Comparison of ENCODE assay signal across 8 mouse cellular contexts in genomic region chr16:16600461-16600860, GRCm38 (mm10). TPM values are rescaled to one million over a fixed set of nuclear protein-coding genes. Genes with fewer than 3 reads are reported as not detected.
DNase-seq lines count a peak whose midpoint lies in the region; ATAC-seq lines count a peak whose summit lies in the region.

Gene Fgd4 (minus strand): TSS chr16:16600549.

- H3K27me3 ChIP-seq in lung, embryonic 15.5 days = 0 out of 2 replicates have a peak, but pooled peaks cover 5% of the 10 kb centered on the region
- peaks cover 32% of the 10 kb centered on the region for H3K27me3 ChIP-seq in erythroblast, embryonic 14.5 days (ENCODE audit: control insufficient read depth)
- no peaks in the 10 kb centered on the region; the same call in 1 of the 2 replicates for H3K27me3 ChIP-seq in neural tube, embryonic 13.5 days

- no peaks in the 10 kb centered on the region for H3K9me3 ChIP-seq in lung, embryonic 15.5 days
- H3K9me3 ChIP-seq in erythroblast, embryonic 14.5 days (ENCODE audit: control insufficient read depth, low read length) = no peaks in the 10 kb centered on the region; the same call in 1 of the 2 replicates
- H3K9me3 ChIP-seq in neural tube, embryonic 13.5 days = no peaks in the 10 kb centered on the region

- H3K27ac ChIP-seq in lung, embryonic 15.5 days = peak within 1 kb of the TSS; percentile 83
- H3K27ac ChIP-seq in neural tube, embryonic 13.5 days (replicated peaks) = peak within 1 kb of the TSS; percentile 49

- WGBS in lung, embryonic 15.5 days = 47% methylated on average over 5 of the region's 5 CpGs
- 26% methylated on average over 5 of the region's 5 CpGs for WGBS in neural tube, embryonic 13.5 days

- H3K36me3 ChIP-seq in lung, embryonic 15.5 days = no peaks in the 10 kb centered on the region
- H3K36me3 ChIP-seq in erythroblast, embryonic 14.5 days (ENCODE audit: control insufficient read depth) = no peaks in the 10 kb centered on the region
- H3K36me3 ChIP-seq in neural tube, embryonic 13.5 days = no peaks in the 10 kb centered on the region

- DNase-seq in lung, postnatal 10 days = no peak
- no peak for DNase-seq in heart, postnatal 36 days
- no peak for DNase-seq in left cerebral cortex, postnatal 36 days (ENCODE audit: low spot score in 2 of 2)
- DNase-seq in thymus, postnatal 36 days = no peak
- no peak for DNase-seq in spleen, postnatal 36 days (ENCODE audit: low spot score in 2 of 2)

- intact Hi-C loops in heart, postnatal 36 days (cut with DNase I) = no loop called here
- intact Hi-C loops in left cerebral cortex, postnatal 36 days (cut with DNase I) = loop anchor here (10.0 kb wide), 1 partner anchor 254 kb away; no protein-coding TSS in a partner anchor

- H3K4me1 ChIP-seq in lung, embryonic 15.5 days = peaks cover 8% of the 10 kb centered on the region; the same call in 1 of the 2 replicates
- peaks cover 6% of the 10 kb centered on the region for H3K4me1 ChIP-seq in erythroblast, embryonic 14.5 days (ENCODE audit: control insufficient read depth)
- peaks cover 13% of the 10 kb centered on the region for H3K4me1 ChIP-seq in neural tube, embryonic 13.5 days (replicated peaks)

- H3K4me2 ChIP-seq in lung, embryonic 15.5 days = peak within 1 kb of the TSS; percentile 97
- H3K4me2 ChIP-seq in neural tube, embryonic 13.5 days = peak within 1 kb of the TSS; percentile 94

- H3K9ac ChIP-seq in lung, embryonic 15.5 days = peak within 1 kb of the TSS; percentile 78
- H3K9ac ChIP-seq in neural tube, embryonic 13.5 days = peak within 1 kb of the TSS; percentile 88

- peak within 1 kb of the TSS; percentile 83 for H3K4me3 ChIP-seq in lung, embryonic 15.5 days
- H3K4me3 ChIP-seq in erythroblast, embryonic 14.5 days (replicated peaks) = peak within 1 kb of the TSS; percentile 55
- H3K4me3 ChIP-seq in neural tube, embryonic 13.5 days = peak within 1 kb of the TSS; percentile 82

- no peak for ATAC-seq in lung, embryonic 15.5 days (ENCODE audit: borderline replicate concordance, extremely low read depth, low FRiP score, low TSS enrichment)
- ATAC-seq in neural tube, embryonic 13.5 days (ENCODE audit: low read depth) = peak; percentile 60

RNA-seq across cellular contexts. Expression of gene Fgd4, which starts in this region (rescaled TPM):
- polyA plus RNA-seq in lung, embryonic 15.5 days (2015; fragmentation: Nextera tagmentation; extraction: Ambion mirVana) = 5.3 and 6.9 TPM in 2 replicates
- polyA plus RNA-seq in erythroblast, embryonic 14.5 days (2012) = not detected in 2 replicates
- 10 to 100 TPM; 42.6 to 52.5 TPM for total RNA-seq in heart, postnatal 36 days (2021)
- total RNA-seq in left cerebral cortex, postnatal 36 days (2021) = 10 to 100 TPM; 27.4 to 40.1 TPM
- polyA plus RNA-seq in neural tube, embryonic 13.5 days (2015; fragmentation: Nextera tagmentation; extraction: Ambion mirVana) = 18.7 and 20.5 TPM in 2 replicates
